Mouse (Mus musculus) megakaryocyte, embryonic 14.5 days (primary cell): Measurements from ENCODE around the gene Trap1.

Experiments used
- FLI1 ChIP-seq: IDR thresholded peaks from 2 replicates; pipeline ENCODE4 v1.6.1; 2012; ENCODE audit warnings: low read length, inconsistent platforms, mixed read lengths
- GATA1 ChIP-seq: IDR thresholded peaks from 3 replicates; pipeline ENCODE4 v1.6.1; 2012; ENCODE audit warnings: mixed read lengths, low read length, inconsistent platforms, borderline replicate concordance

DNA sequence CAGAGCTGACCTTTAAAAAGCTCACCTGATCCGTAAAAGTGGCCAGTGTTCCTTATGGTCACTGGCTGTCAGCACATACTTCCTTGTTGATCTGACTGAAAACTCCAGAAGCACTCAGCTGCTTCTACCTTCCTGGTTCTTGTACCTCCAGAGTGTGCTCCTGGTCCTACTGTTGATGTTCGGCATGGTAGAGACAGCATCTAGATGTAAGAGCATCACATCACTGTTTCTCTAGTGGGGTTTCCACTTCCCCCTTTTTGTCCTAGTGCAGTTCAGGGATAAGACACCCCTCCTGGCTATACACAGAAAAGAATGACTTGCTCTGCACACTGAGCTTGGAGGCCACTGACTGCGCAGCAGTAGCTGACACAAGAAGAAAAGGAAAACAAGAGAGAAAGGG is 43.2 kb downstream of the Trap1 start:
- TF ChIP-seq GATA1 (no peak), FLI1 (no peak)
